Mouse (Mus musculus) limb, embryonic 12.5 days (tissue): ENCODE results near the gene Gpr137. TPM values are rescaled to one million over a fixed set of nuclear protein-coding genes. Genes with fewer than 3 reads are reported as not detected.
"Not testable (repeated sequence)": the region's sequence is repeated elsewhere in the genome, so short reads cannot be mapped to it uniquely, and the experiment has no call there.

Experiments
- ATAC-seq: fragments of 200-750 bp; cut with Nextera tagmentation; 2 replicates; pipeline ENCODE4 v1.8.0; 2017; ENCODE audit warnings: low read depth, moderate TSS enrichment; ENCODE audit not compliant: insufficient number of reproducible peaks, insufficient read depth, low FRiP score, low TSS enrichment
- H3K27ac ChIP-seq: fragments of 300-500 bp; sonication (generic); 2 replicates; pipeline ENCODE4 v1.5.1; 2016; ENCODE audit warnings: mild to moderate bottlenecking, moderate library complexity
- H3K27me3 ChIP-seq: fragments of 300-500 bp; sonication (generic); 2 replicates; pipeline ENCODE4 v1.6.1; 2016; ENCODE audit warnings: mild to moderate bottlenecking, moderate library complexity
- H3K36me3 ChIP-seq: fragments of 300-500 bp; sonication (generic); 2 replicates; pipeline ENCODE4 v1.6.1; 2016; ENCODE audit warnings: mild to moderate bottlenecking, moderate library complexity
- H3K4me1 ChIP-seq: fragments of 300-500 bp; sonication (generic); replicated peaks from 2 replicates; pipeline ENCODE4 v1.6.1; 2016
- H3K4me2 ChIP-seq: fragments of 300-500 bp; sonication (generic); 2 replicates; pipeline ENCODE4 v1.6.1; 2016; ENCODE audit warnings: mild to moderate bottlenecking, moderate library complexity
- H3K4me3 ChIP-seq: fragments of 300-500 bp; sonication (generic); replicated peaks from 2 replicates; pipeline ENCODE4 v1.5.1; 2016; ENCODE audit warnings: mild to moderate bottlenecking
- H3K9ac ChIP-seq: fragments of 300-500 bp; sonication (generic); replicated peaks from 2 replicates; pipeline ENCODE4 v1.6.1; 2016; ENCODE audit warnings: mild to moderate bottlenecking, moderate library complexity
- H3K9me3 ChIP-seq: fragments of 300-500 bp; sonication (generic); 2 replicates; pipeline ENCODE4 v1.6.1; 2016; ENCODE audit warnings: mild to moderate bottlenecking, moderate library complexity
- WGBS: fragments of 180-500 bp; shearing (Covaris S2); methylation state at CpG from one replicate; pipeline ENCODE4 v1.1.7; 2016; 5-methylcytosine and 5-hydroxymethylcytosine counted together
- microRNA-seq: library from miRNA; unstranded; fragments of <30 nt; microRNA quantifications from one replicate; pipeline ENCODE4, GENCODE M21; 2017
- polyA plus RNA-seq: library from polyadenylated mRNA; unstranded; fragments of >200 nt; fragmentation: Nextera tagmentation; extraction: Ambion mirVana; gene quantifications from 2 replicates; pipeline ENCODE4 v1.2.1, GENCODE M21; 2016

Gpr137 gene
- polyA plus RNA-seq, 1 experiment from 2014 or later = 23.8 TPM

DNA sequence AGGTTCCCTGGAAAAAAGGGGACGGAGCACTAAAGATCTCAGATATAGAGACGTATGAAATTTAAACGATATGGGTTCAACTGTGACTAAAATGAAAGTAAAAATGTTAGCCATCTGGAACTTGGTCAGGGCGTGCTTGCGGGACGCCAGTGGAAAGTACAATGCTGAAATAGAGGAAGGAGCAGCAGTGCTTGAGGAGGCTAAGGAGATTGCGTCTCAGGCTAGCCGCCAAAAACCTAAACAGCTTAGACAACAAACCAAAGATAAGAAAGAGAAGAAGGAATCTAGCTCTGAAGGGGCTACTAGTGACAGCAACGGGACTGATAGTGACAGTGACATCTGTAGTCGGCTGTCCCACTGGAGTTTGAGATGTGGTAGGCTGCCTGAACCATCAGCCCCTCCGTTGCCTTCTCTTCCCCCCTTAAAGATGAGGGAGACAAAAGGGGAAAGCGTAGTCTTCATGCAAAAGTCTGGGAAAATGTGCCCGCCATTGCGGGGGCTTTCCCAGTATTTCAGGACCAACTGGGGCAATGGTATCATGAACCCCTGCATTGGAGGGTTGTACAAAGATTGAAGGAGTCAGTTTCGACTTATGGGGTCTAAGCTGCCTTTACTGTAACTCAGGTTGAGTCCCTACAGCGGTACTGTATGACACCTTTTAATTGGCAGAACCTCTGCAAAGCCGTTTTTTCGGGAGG lies 46.5 kb downstream of the Gpr137 start:
- not testable (repeated sequence) for H3K4me2 ChIP-seq, H3K27me3 ChIP-seq, H3K4me1 ChIP-seq, H3K36me3 ChIP-seq, H3K4me3 ChIP-seq, ATAC-seq, H3K27ac ChIP-seq, H3K9ac ChIP-seq
- peaks cover 18% of the 10 kb centered on the region for H3K9me3 ChIP-seq
- 92% methylated on average over 18 of the region's 18 CpGs for WGBS

DNA sequence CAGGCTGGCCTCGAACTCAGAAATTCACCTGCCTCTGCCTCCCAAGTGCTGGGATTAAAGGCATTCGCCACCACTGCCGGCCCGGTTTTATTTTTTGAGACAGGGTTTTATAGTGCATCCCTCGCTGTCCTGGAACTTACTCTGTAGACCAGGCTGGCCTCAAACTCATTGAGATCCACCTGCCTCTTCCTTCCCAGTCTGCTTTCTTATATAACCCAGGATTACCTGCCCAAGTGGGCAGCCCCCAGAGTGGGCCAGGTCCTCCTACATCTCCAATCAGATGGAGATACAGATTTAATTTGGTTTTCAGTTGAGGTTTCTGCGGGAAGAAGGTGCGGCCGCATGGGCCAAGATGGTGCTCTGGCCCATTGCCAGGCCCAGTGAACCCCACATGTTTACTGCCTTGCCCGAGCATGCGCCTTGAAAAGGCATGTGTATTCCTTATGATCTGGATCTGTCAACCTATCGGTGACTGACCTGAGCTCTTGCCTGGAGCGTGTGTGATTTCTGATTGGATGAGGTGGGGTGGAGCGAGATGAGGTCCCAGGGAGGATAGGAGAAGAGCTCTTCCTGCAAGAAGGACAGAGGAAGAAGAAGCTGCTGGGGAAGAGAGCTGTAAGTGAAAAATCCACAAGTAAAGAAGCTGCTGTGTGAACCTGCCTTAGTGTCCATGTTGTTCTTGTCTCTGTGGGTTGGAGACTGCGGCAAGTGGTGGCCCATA lies 48.4 kb downstream of the Gpr137 start:
- 90% methylated on average over 14 of the region's 14 CpGs for WGBS
- Histone ChIP-seq H3K27me3 (no peaks in the 10 kb centered on the region), H3K4me2 (no peak overlapping the region), H3K9ac (no peak overlapping the region), H3K36me3 (no peaks in the 10 kb centered on the region), H3K9me3 (peaks cover 9% of the 10 kb centered on the region), H3K4me1 (no peaks in the 10 kb centered on the region), H3K27ac (no peak overlapping the region), H3K4me3 (no peak overlapping the region)
- ATAC-seq = no peak

DNA sequence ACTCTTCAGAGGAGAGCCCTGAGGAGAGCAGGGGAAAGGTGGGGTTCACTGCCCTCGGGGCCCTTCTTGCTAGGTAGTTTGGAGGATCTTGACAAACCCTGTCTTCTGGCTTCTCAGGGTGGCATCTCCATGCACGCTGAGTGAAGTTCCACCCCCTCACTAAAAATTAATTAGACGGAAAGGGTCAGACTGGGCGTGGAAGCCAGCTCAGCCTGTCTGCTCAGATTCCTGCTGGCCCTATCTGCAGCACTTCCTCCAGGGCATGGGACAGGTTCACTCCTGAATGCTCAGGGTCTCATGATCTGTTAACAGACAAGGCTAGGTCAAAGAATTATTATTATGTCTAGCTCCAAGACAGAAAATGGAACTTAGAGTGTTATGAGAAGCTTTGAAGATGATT lies 49.8 kb downstream of the Gpr137 start:
- H3K27ac ChIP-seq = no peak overlapping the region
- H3K9ac ChIP-seq = no peak overlapping the region
- peaks cover 9% of the 10 kb centered on the region for H3K9me3 ChIP-seq
- no peak overlapping the region for H3K4me3 ChIP-seq
- ATAC-seq = no peak
- no peak overlapping the region for H3K4me2 ChIP-seq
- no peaks in the 10 kb centered on the region for H3K4me1 ChIP-seq
- WGBS = 48% methylated on average over 4 of the region's 4 CpGs
- no peaks in the 10 kb centered on the region for H3K36me3 ChIP-seq
- no peaks in the 10 kb centered on the region for H3K27me3 ChIP-seq

Small RNA genes lying within 50 kb of the gene (microRNA-seq; reads per million reads assigned to microRNA genes)
- not detected for gene Mir6990

Other genes starting within 250 kb of the Gpr137 start
- 11.3 and 13.4 TPM in 2 replicates for gene Rps6ka4, start 101.8 kb downstream of the Gpr137 start, polyA plus RNA-seq
- 0.33 and 0.51 TPM in 2 replicates for gene Ccdc88b, start 84.3 kb downstream of the Gpr137 start, polyA plus RNA-seq
- 165 and 167 TPM in 2 replicates for gene Trmt112, start 32.8 kb downstream of the Gpr137 start, polyA plus RNA-seq
- 158 and 164 TPM in 2 replicates for gene Prdx5, start 32.4 kb downstream of the Gpr137 start, polyA plus RNA-seq
- 6.4 and 8.5 TPM in 2 replicates for gene Esrra, start 20.7 kb downstream of the Gpr137 start, polyA plus RNA-seq
- 1.0 TPM in 2 replicates for gene Catsperz, start 17.1 kb downstream of the Gpr137 start, polyA plus RNA-seq
- gene Kcnk4, start 8.0 kb downstream of the Gpr137 start, polyA plus RNA-seq = 0.40 and 0.60 TPM in 2 replicates
- gene Bad, start 619 bp downstream of the Gpr137 start, polyA plus RNA-seq = 67.3 and 68.2 TPM in 2 replicates
- 245 and 288 TPM in 2 replicates for gene Ppp1r14b, start 32.5 kb upstream of the Gpr137 start, polyA plus RNA-seq
- gene Plcb3, start 34.0 kb upstream of the Gpr137 start, polyA plus RNA-seq = 41.4 and 41.7 TPM in 2 replicates
- 65.8 and 73.6 TPM in 2 replicates for gene Fkbp2, start 38.0 kb upstream of the Gpr137 start, polyA plus RNA-seq
- 53.8 and 55.2 TPM in 2 replicates for gene Vegfb, start 45.2 kb upstream of the Gpr137 start, polyA plus RNA-seq
- 21.2 and 22.8 TPM in 2 replicates for gene Dnajc4, start 50.1 kb upstream of the Gpr137 start, polyA plus RNA-seq
- 20.1 and 22.6 TPM in 2 replicates for gene Nudt22, start 53.6 kb upstream of the Gpr137 start, polyA plus RNA-seq
- 10.8 and 11.0 TPM in 2 replicates for gene Trpt1, start 53.7 kb upstream of the Gpr137 start, polyA plus RNA-seq
- 7.1 and 7.8 TPM in 2 replicates for gene Fermt3, start 77.0 kb upstream of the Gpr137 start, polyA plus RNA-seq
- gene Stip1, start 97.5 kb upstream of the Gpr137 start, polyA plus RNA-seq = 292 and 312 TPM in 2 replicates
- gene Macrod1, start 114.3 kb upstream of the Gpr137 start, polyA plus RNA-seq = 12.3 and 13.2 TPM in 2 replicates
- 3.5 and 4.4 TPM in 2 replicates for gene Flrt1, start 163.2 kb upstream of the Gpr137 start, polyA plus RNA-seq